Mouse (Mus musculus) kidney, embryonic 14.5 days (tissue): ENCODE measurements at regions not wholly inside any gene's neighbourhood (a gene's known extent, or its start where the extent isn't known, plus 50 kb on each side); places are given as distances from the start of the nearest gene placed in this dataset.

Source experiments
- ATAC-seq: fragments of 200-750 bp; cut with Nextera tagmentation; 2 replicates; pipeline ENCODE4 v1.8.0; 2017; ENCODE audit warnings: moderate number of reproducible peaks, mild to moderate bottlenecking, moderate TSS enrichment, moderate library complexity; ENCODE audit not compliant: low FRiP score, low TSS enrichment
- H3K27ac ChIP-seq: fragments of 300-500 bp; sonication (generic); 2 replicates; pipeline ENCODE4 v1.5.1; 2014; ENCODE audit warnings: low read depth, mild to moderate bottlenecking, low read length, moderate library complexity, mixed read lengths
- H3K27me3 ChIP-seq: fragments of 300-500 bp; sonication (generic); 2 replicates; pipeline ENCODE4 v1.6.1; 2014; ENCODE audit warnings: mild to moderate bottlenecking, low read length; ENCODE audit not compliant: control insufficient read depth, insufficient read depth
- H3K36me3 ChIP-seq: fragments of 300-500 bp; sonication (generic); 2 replicates; pipeline ENCODE4 v1.6.1; 2014; ENCODE audit warnings: low read length, mixed read lengths; ENCODE audit not compliant: control insufficient read depth, insufficient read depth
- H3K4me1 ChIP-seq: fragments of 300-500 bp; sonication (generic); 2 replicates; pipeline ENCODE4 v1.6.1; 2014; ENCODE audit warnings: low read length, mixed read lengths; ENCODE audit not compliant: control insufficient read depth, insufficient read depth
- H3K4me2 ChIP-seq: fragments of 300-500 bp; sonication (generic); replicated peaks from 2 replicates; pipeline ENCODE4 v1.6.1; 2014; ENCODE audit warnings: low read depth, mild to moderate bottlenecking, low read length
- H3K4me3 ChIP-seq: fragments of 300-500 bp; sonication (generic); 2 replicates; pipeline ENCODE4 v1.5.1; 2014; ENCODE audit warnings: mild to moderate bottlenecking, low read length
- H3K9ac ChIP-seq: fragments of 300-500 bp; sonication (generic); 2 replicates; pipeline ENCODE4 v1.6.1; 2014; ENCODE audit warnings: low read depth, mild to moderate bottlenecking, low read length, moderate library complexity
- H3K9me3 ChIP-seq: fragments of 300-500 bp; sonication (generic); 2 replicates; pipeline ENCODE4 v1.6.1; 2016; ENCODE audit warnings: low read length; ENCODE audit not compliant: control insufficient read depth
- WGBS: fragments of 180-500 bp; shearing (Covaris S2); extraction: QIAGEN DNeasy Blood & Tissue Kit; methylation state at CpG from one replicate; pipeline ENCODE4 v1.1.7; 2014; 5-methylcytosine and 5-hydroxymethylcytosine counted together

- Histone ChIP-seq H3K9ac (no peak overlapping the region), H3K4me1 (no peaks in the 10 kb centered on the region), H3K9me3 (no peaks in the 10 kb centered on the region), H3K36me3 (no peaks in the 10 kb centered on the region), H3K4me3 (no peak overlapping the region), H3K27ac (no peak overlapping the region), H3K27me3 (no peaks in the 10 kb centered on the region), H3K4me2 (no peak overlapping the region)
- no peak for ATAC-seq
- 75% methylated on average over 5 of the region's 5 CpGs for WGBS
These were observed 125.0 kb downstream of the Ndfip2 start for GRCm38 (mm10) chr14:105383382-105383781.

GRCm38 (mm10) chr14:105380101-105380500 is 121.7 kb downstream of the Ndfip2 start:
- Histone ChIP-seq H3K4me3 (no peak overlapping the region), H3K9me3 (no peaks in the 10 kb centered on the region), H3K4me1 (peaks cover 10% of the 10 kb centered on the region; the same call in 1 of the 2 replicates), H3K27ac (no peak overlapping the region), H3K9ac (no peak overlapping the region), H3K27me3 (no peaks in the 10 kb centered on the region), H3K4me2 (no peak overlapping the region), H3K36me3 (no peaks in the 10 kb centered on the region)
- 75% methylated on average over 4 of the region's 4 CpGs for WGBS
- ATAC-seq = no peak

- Histone ChIP-seq H3K9ac (no peak overlapping the region), H3K4me2 (no peak overlapping the region), H3K9me3 (no peaks in the 10 kb centered on the region), H3K4me3 (no peak overlapping the region), H3K36me3 (no peaks in the 10 kb centered on the region), H3K4me1 (peaks cover 10% of the 10 kb centered on the region; the same call in 1 of the 2 replicates), H3K27me3 (no peaks in the 10 kb centered on the region), H3K27ac (peak overlapping the region; percentile 55; the same call in 1 of the 2 replicates)
- WGBS = 17% methylated on average over 5 of the region's 5 CpGs
- ATAC-seq = peak; percentile 84
These were observed 119.4 kb downstream of the Ndfip2 start for GRCm38 (mm10) chr14:105377770-105378169.

- ATAC-seq = peak; percentile 78; the same call in 1 of the 2 replicates
- Histone ChIP-seq H3K27ac (peak overlapping the region; percentile 14; the same call in 1 of the 2 replicates), H3K4me2 (no peak overlapping the region), H3K36me3 (no peaks in the 10 kb centered on the region), H3K9me3 (no peaks in the 10 kb centered on the region), H3K27me3 (no peaks in the 10 kb centered on the region), H3K9ac (no peak overlapping the region), H3K4me1 (peaks cover 10% of the 10 kb centered on the region; the same call in 1 of the 2 replicates), H3K4me3 (no peak overlapping the region)
- 41% methylated on average over 4 of the region's 4 CpGs for WGBS
These were observed 118.8 kb downstream of the Ndfip2 start for GRCm38 (mm10) chr14:105377035-105377621.

- WGBS = 68% methylated on average over 5 of the region's 5 CpGs
- no peaks in the 10 kb centered on the region for H3K27me3 ChIP-seq
These were observed 111.5 kb downstream of the Ndfip2 start for GRCm38 (mm10) chr14:105369637-105370435.

GRCm38 (mm10) chr14:105360530-105360929 is 102.2 kb downstream of the Ndfip2 start:
- Histone ChIP-seq H3K4me3 (no peak overlapping the region), H3K9me3 (no peaks in the 10 kb centered on the region), H3K27ac (no peak overlapping the region), H3K36me3 (no peaks in the 10 kb centered on the region), H3K27me3 (no peaks in the 10 kb centered on the region), H3K9ac (no peak overlapping the region), H3K4me1 (no peaks in the 10 kb centered on the region), H3K4me2 (no peak overlapping the region)
- 53% methylated on average over 6 of the region's 6 CpGs for WGBS
- no peak for ATAC-seq

More at GRCm38 (mm10) chr14:105369637-105370435, 111.5 kb downstream of the Ndfip2 start:
- Histone ChIP-seq H3K9me3 (no peaks in the 10 kb centered on the region), H3K27ac (no peak overlapping the region), H3K4me1 (no peaks in the 10 kb centered on the region), H3K4me2 (no peak overlapping the region), H3K9ac (no peak overlapping the region), H3K36me3 (no peaks in the 10 kb centered on the region), H3K4me3 (no peak overlapping the region)
- ATAC-seq = no peak

GRCm38 (mm10) chr14:105359829-105360228 is 101.5 kb downstream of the Ndfip2 start:
- no peaks in the 10 kb centered on the region for H3K9me3 ChIP-seq
- 89% methylated on average over 3 of the region's 3 CpGs for WGBS
- ATAC-seq = no peak
- no peaks in the 10 kb centered on the region for H3K4me1 ChIP-seq
- no peak overlapping the region for H3K4me2 ChIP-seq
- no peak overlapping the region for H3K4me3 ChIP-seq
- no peak overlapping the region for H3K27ac ChIP-seq
- H3K27me3 ChIP-seq = no peaks in the 10 kb centered on the region
- no peak overlapping the region for H3K9ac ChIP-seq
- no peaks in the 10 kb centered on the region for H3K36me3 ChIP-seq
